Mouse (Mus musculus): ENCODE measurements at regions not wholly inside any gene's neighbourhood (a gene's known extent, or its start where the extent isn't known, plus 50 kb on each side); places are given as distances from the start of the nearest gene placed in this dataset.

- in situ Hi-C loops (cut with MboI, MseI), result no loop called here
Observed at GRCm38 (mm10) chr10:15592161-15592560, 874.1 kb upstream of the Gje1 start.

GRCm38 (mm10) chr10:15586081-15586480 is 868.1 kb upstream of the Gje1 start:
- in situ Hi-C loops (cut with MboI, MseI), result no loop called here

GRCm38 (mm10) chr10:15564119-15564518 is 846.1 kb upstream of the Gje1 start:
- in situ Hi-C loops (cut with MboI, MseI), result no loop called here

GRCm38 (mm10) chr10:15553407-15554064 is 835.5 kb upstream of the Gje1 start:
- in situ Hi-C loops (cut with MboI, MseI), result no loop called here

GRCm38 (mm10) chr10:15541797-15542350 is 823.9 kb upstream of the Gje1 start:
- in situ Hi-C loops (cut with MboI, MseI), result no loop called here

GRCm38 (mm10) chr10:15540780-15541426 is 822.9 kb upstream of the Gje1 start:
- in situ Hi-C loops (cut with MboI, MseI), result no loop called here

GRCm38 (mm10) chr10:15536053-15536452 is 818.0 kb upstream of the Gje1 start:
- in situ Hi-C loops (cut with MboI, MseI), result no loop called here

GRCm38 (mm10) chr10:15487367-15487766 is 769.4 kb upstream of the Gje1 start:
- in situ Hi-C loops (cut with MboI, MseI), result loop anchor here in 1 of 2 experiments (5.0 kb wide), 1 partner anchor 35 kb away; no protein-coding TSS in a partner anchor

- in situ Hi-C loops (cut with MboI, MseI), result loop anchor here in 1 of 2 experiments (5.0 to 10.0 kb wide), 2 partner anchors 1492 to 1899 kb away; no protein-coding TSS in a partner anchor
Observed at GRCm38 (mm10) chr10:15443281-15443680, 725.3 kb upstream of the Gje1 start.

GRCm38 (mm10) chr10:15441216-15441615 is 723.2 kb upstream of the Gje1 start:
- in situ Hi-C loops (cut with MboI, MseI), result loop anchor here in 1 of 2 experiments (5.0 to 10.0 kb wide), 2 partner anchors 1494 to 1901 kb away; no protein-coding TSS in a partner anchor

GRCm38 (mm10) chr10:15426746-15427145 is 708.7 kb upstream of the Gje1 start:
- in situ Hi-C loops (cut with MboI, MseI), result no loop called here

- in situ Hi-C loops (cut with MboI, MseI), result no loop called here
Observed at GRCm38 (mm10) chr10:15406211-15406610, 688.2 kb upstream of the Gje1 start.

- in situ Hi-C loops (cut with MboI, MseI), result no loop called here
Observed at GRCm38 (mm10) chr10:15405706-15406105, 687.7 kb upstream of the Gje1 start.

GRCm38 (mm10) chr10:15399964-15400363 is 682.0 kb upstream of the Gje1 start:
- in situ Hi-C loops (cut with MboI, MseI), result no loop called here

GRCm38 (mm10) chr10:15397114-15397513 is 679.1 kb upstream of the Gje1 start:
- in situ Hi-C loops (cut with MboI, MseI), result no loop called here

- in situ Hi-C loops (cut with MboI, MseI), result no loop called here
Observed at GRCm38 (mm10) chr10:15395295-15395694, 677.3 kb upstream of the Gje1 start.

GRCm38 (mm10) chr10:15392027-15392816 is 674.2 kb upstream of the Gje1 start:
- in situ Hi-C loops (cut with MboI, MseI), result no loop called here

- in situ Hi-C loops (cut with MboI, MseI), result no loop called here
Observed at GRCm38 (mm10) chr10:15373571-15373970, 655.6 kb upstream of the Gje1 start.
